Mouse (Mus musculus): ENCODE data around the gene Leap2.

- TF ChIP-seq CTCF (IDR thresholded peaks at IDR 0.05; ENCODE audit: low read depth) (no peak), EP300 (optimal IDR thresholded peaks at IDR 0.05) (no peak)
Measured at GRCm38 (mm10) chr11:53463551-53464424, 40.8 kb upstream of the Leap2 start.
